Mouse (Mus musculus): ENCODE measurements at regions not wholly inside any gene's neighbourhood (a gene's known extent, or its start where the extent isn't known, plus 50 kb on each side); places are given as distances from the start of the nearest gene placed in this dataset.
"Not testable (repeated sequence)": the region's sequence is repeated elsewhere in the genome, so short reads cannot be mapped to it uniquely, and the experiment has no call there.

DNA sequence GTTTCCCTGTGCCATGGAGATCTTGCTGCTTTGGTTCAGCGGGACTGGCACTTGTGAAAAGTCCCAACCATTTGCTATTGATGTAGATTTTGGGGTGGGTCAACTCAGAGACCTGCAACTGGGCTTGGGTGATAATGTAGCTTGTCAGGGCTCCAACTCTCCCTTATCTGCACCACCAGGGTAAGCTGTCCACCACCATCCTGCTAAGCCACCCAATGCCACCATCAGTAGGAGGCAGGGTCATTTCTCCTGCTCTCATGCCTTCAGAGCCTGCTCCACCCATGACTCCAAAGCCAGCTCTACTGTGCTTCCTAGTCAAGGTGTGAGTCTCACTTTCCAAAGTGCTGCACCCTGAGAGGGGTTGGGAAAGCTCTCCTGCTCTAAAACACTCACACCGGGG is 776.2 kb downstream of the Diaph2 start:
- DNase-seq (ENCODE audit: low spot score): no peak

DNA sequence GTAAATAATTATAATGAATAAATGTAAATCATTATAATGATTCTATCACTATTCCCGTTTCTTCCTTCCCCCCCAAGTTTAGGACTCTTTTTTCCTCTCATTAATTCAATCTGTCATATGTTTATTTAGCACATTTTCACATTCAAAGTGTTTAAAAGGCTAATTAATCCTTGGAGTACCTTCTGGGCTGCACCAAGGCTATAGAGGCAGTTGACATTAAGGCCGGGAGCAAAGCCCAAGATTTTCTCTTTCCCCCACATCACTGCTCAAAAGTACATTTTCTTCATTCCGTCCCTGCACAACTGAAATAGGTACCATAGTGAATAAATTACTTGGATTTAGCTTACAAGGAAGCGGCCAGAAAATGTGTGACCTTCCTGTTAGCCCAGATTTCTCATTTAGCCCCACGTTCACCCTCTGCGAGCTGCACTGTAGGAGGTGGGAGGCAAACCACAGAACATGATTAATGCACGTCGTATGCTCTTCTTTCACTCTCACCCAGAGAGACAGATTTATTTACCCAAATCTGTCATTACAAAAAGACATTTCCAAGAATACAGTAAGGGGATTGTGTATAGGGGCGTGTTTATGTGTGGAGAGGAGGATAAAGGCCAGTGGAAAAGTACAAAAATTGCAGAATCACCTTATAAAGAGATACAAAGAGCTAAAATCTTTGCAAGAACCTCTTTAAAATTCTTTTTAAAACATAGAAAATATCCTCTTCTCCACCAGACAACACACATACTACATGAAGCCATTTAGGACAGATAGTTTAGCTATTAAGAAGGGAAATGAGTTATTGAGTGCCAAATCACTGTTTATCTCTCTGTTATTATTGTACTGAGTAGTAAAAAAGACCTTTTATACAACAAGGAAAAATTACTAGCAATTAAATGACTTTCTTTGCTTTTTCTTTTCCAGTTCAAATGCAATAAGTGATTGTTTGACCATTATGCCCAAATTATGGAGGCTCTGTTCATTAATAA is 783.9 kb downstream of the Diaph2 start:
- no peak for DNase-seq (ENCODE audit: low spot score)

DNA sequence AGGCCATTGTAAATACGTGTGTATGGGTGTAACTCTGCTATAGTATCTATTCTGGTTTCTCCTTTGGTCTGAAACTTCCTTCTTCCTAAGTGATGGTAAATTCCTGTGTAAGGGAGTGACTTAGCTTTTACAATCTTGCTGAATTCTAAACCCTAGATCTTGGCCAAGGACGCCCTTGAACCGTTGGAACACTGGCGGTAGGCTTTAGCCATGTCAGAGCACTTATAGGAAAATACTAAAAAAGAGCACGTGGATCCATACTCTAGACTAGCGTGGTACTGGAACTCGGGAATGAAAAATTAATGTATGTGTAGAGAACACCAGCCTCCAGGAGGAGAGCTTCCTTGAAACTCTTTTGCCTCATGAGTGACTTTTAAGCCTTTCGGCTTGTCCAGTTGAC is 789.2 kb downstream of the Diaph2 start:
- not testable (repeated sequence) for DNase-seq (ENCODE audit: low spot score)

DNA sequence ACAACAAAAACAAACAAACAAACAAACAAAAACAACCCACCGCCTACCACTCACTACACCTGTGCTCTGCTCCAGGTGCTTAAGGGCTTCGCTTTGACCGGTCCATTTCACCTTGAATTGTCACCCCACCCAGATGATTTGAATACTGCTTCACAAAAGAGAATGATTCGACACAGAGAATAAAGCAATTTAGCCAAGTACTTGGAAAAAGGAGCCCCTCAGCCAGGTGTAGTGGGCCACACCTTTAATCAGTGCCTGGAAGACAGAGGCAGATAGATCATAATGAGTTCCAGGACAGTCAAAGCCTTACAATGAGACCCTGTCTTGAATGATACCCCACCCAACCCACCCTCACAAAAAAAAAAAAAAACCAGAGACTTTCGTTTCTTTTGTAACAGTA is 798.5 kb downstream of the Diaph2 start:
- no peak for DNase-seq (ENCODE audit: low spot score)

DNA sequence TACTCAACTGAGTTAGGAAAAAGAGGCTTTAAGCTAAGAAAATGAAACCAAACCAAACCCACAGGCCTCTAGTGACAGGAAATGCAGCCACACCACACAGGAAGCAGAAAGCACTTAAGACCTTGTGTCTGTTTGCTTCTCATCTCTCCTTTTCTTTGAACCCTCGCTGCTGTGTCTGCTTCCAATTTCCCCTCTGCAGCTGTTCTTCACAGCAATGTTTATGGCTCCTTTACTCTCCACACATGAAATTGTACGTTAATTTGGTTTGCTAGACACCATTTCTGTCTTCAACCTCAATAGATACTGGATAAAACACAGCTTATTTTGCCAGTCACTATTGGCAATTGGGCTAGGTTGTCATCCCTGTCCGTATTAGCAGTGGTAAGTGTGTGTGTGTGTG is 799.7 kb downstream of the Diaph2 start:
- DNase-seq (ENCODE audit: low spot score): peak; percentile 7

DNA sequence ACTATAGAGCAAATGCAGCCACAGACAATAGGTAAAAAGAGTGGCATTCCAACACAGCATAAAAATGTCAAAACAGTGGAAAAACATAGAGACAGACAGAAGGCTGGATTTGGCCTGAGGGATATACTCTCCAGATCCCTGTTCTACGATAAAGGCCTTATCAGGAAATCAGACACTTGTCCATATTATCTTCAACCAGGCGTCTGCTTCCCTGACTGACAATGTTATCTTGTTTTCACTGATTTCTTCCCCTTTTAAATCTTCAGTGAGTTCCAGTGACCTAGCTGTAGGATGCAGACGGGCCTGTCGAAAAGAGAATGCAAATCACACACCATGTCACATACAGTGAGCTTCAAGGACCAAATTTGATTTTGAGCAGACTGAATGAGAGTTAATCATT is 800.4 kb downstream of the Diaph2 start:
- no peak for DNase-seq (ENCODE audit: low spot score)

DNA sequence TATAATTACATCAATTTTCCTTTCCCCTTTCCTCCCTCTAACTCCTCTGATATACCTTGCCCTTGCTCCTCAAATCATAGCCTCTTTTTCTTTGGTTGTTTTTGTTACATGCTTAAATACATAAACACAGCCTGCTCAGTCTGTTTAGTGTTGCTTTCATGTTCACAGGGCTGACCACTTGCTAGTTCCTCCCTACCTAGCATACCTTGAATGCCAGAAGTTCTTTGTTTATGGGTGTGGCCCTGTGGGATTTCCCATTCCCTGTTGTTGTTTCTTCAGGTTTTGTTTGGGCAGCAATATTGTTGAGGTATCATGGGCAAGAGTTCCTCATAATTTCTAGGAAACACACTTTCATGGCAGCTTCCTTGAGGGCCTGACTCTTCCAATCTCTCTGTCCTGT is 807.7 kb downstream of the Diaph2 start:
- DNase-seq (ENCODE audit: low spot score): no peak

DNA sequence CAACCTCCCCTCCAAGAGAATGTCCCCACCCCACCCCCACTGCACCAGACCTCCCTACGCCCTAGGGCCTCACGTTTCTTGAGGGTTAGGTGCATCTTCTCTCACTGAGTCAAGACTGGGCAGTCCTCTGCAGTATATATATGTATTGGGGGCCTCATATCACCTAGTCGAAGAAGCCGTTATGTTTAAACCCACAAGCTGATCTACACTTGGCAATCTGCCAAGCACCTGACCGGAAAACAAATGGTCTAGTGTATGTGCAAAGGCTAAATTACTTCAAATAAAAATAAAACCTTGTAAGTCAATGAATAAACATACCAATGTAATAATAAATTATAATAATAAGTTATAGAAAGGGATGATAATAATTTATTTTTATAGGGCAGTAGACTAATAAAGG is 828.2 kb downstream of the Diaph2 start:
- no peak for DNase-seq (ENCODE audit: low spot score)

DNA sequence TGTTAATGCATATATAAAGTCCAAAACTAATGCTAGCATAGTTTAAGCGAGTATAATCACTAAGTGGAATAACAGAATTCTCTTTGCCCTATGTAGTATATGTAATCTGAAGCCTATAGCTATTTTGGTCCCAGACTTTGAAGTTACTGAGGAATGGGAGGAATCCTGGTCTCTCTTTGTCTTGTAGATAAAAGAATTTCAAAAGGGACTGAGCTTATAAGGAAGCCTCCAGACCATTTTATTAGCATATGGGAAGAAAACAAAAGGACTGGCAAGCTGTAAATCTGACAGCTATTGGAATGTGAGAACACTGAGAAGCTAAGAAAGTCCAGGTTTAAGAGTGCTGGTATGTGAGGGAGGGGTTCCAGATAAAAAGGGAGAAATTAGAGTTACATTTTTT is 847.1 kb downstream of the Diaph2 start:
- DNase-seq (ENCODE audit: low spot score): no peak

DNA sequence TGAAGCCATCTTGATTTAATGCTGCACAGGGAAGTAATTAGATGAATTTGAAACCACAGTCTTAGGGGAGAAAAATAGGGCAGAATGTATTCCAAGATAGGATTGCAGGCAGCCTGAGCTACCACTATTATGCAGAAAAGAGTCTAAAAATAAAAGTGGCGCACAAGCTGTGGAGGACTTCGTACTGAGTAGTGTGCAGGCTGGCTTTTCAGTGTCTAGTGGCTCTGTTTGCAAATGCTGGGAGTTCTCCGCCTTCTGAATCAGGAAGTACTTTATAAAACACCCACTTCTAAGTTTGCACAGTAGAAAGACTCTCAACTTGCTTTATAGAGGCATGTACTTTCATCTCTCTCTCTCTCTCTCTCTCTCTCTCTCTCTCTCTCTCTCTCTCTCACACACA is 852.4 kb downstream of the Diaph2 start:
- DNase-seq (ENCODE audit: low spot score): no peak

DNA sequence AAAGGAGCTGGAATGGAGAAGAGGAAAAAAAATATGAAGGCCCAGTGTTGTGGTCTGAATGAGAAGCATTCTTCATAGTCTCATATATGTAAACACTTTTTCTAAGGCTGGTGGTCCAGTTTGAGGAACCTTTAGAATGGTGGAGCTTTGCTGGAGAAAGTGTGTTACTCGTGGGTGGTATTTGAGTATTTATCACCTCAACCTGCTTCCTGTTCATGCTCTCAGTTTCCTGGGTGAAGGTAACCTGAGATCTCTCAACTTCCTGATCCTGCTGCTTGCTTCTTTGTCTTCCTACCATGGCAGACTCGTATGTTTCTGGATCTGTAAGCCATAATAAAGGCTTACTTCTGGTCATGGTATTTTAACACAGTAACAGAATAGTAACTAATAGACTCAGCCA is 889.0 kb downstream of the Diaph2 start:
- DNase-seq (ENCODE audit: low spot score): no peak

DNA sequence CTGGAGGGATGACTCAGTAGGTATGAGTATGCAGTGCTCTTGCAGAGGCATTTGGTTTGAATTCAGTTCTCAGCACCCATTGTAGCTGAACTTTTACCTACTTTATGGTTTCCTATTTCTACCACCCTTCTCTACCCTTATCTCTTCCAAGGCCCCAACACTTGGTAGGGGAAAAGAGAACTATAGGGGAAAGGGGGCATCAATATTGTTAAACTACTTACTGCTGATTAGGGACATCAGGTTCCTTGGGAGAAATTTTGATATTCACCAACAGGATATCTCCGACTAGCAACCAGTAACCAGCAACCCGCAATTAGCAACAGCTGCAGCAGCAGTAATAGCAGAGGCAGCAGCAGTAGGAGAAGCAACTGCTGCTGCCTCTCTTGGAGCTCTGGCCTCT is 906.3 kb downstream of the Diaph2 start:
- DNase-seq (ENCODE audit: low spot score): no peak

DNA sequence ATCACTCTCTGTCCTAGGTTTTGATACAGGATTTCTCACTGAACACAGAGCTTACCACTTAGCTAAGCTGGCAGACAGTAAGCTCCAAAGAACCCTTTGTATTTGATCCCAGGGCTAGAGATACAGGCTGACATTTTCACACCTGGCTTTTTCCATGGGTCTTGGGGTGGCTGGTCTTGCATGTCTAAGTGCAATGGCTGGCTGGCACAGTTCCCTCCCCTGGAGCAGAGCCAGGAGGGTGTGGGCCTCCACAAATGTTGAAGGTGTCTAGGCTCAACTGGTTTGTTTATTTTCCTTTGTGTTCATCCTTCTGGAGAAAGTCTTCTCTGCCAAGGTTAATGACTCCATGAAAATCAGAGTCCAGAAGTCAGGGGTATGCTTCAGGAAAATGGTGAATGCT is 934.8 kb downstream of the Diaph2 start:
- no peak for DNase-seq (ENCODE audit: low spot score)

DNA sequence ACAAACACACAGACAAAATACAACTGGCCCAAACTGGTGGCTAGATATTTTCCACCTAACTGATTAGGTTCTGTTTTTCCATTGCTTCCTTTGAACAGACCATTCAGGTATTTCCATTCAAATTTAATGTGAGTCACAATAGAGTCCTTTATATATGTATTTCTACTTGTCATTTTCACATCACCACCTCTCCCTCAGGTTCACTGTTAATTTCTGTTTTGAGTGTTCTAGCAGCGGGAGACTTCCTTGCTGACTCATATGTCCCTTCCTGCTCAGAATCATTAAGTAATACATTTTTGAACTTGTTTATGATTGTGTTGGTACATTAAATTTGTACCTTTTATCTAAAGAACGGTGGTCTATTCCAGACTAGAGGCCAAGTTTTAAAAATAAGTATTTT is 959.4 kb downstream of the Diaph2 start:
- DNase-seq (ENCODE audit: low spot score): no peak

DNA sequence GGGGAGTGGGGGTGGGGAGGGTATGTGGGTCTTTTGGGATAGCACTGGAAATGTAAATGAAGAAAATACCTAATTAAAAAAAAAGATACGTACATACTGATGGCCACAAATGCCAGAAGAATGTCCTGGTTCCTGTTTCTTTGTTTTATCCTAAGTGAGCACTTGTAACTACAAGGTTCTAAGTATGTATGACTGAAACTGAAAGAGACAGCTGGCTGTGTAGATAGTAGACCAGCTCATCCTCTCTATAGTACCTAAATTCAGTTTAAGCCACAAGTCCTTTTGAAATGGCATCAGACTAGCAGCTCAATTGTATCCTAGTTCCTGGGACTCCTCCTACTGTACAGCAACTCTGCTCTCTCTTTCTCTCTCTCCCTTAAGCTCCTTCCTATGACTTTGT is 994.6 kb downstream of the Diaph2 start:
- not testable (repeated sequence) for DNase-seq (ENCODE audit: low spot score)
